Mouse (Mus musculus) bone marrow, adult 2 months (tissue): ENCODE data around the gene Kif22. TPM values are rescaled to one million over a fixed set of nuclear protein-coding genes. Genes with fewer than 3 reads are reported as not detected.

Source experiments
- H3K27ac ChIP-seq: fragments of 200-500 bp; 2 replicates; pipeline ENCODE4 v1.5.1; 2012; ENCODE audit warnings: low read depth, mild to moderate bottlenecking, control low read depth, inconsistent platforms, low read length; ENCODE audit not compliant: control insufficient read depth, poor library complexity, insufficient read depth
- H3K4me1 ChIP-seq: fragments of 200-500 bp; 2 replicates; pipeline ENCODE4 v1.6.1; 2011; ENCODE audit warnings: low read length; ENCODE audit not compliant: control insufficient read depth, insufficient read depth
- H3K4me3 ChIP-seq: fragments of 200-500 bp; replicated peaks from 2 replicates; pipeline ENCODE3; 2011; ENCODE audit warnings: mild to moderate bottlenecking, low read depth, low read length, control low read depth; ENCODE audit not compliant: control insufficient read depth
- CTCF ChIP-seq: fragments of 200-500 bp; IDR thresholded peaks from 2 replicates; pipeline ENCODE4 v1.5.1; 2011; ENCODE audit warnings: low read length, control low read depth; ENCODE audit not compliant: control insufficient read depth, insufficient read depth
- POLR2A ChIP-seq: fragments of 200-500 bp; IDR thresholded peaks from 2 replicates; pipeline ENCODE4 v1.6.1; 2011; ENCODE audit warnings: low read depth, mild to moderate bottlenecking, control low read depth, low read length, borderline replicate concordance; ENCODE audit not compliant: control insufficient read depth
- WGBS: fragments of 180-500 bp; shearing (Covaris S2); methylation state at CpG from one replicate; pipeline ENCODE4 v1.1.7; 2018; 5-methylcytosine and 5-hydroxymethylcytosine counted together
- polyA plus RNA-seq: library from polyadenylated mRNA; stranded (reverse); fragments of >200 nt; gene quantifications from 2 replicates; pipeline ENCODE4 v1.2.4, GENCODE M21; 2011; ENCODE audit warnings: low replicate concordance; ENCODE audit not compliant: missing spikeins, insufficient read depth, insufficient read length

Gene Kif22
- polyA plus RNA-seq, 1 experiment: 164 TPM

DNA sequence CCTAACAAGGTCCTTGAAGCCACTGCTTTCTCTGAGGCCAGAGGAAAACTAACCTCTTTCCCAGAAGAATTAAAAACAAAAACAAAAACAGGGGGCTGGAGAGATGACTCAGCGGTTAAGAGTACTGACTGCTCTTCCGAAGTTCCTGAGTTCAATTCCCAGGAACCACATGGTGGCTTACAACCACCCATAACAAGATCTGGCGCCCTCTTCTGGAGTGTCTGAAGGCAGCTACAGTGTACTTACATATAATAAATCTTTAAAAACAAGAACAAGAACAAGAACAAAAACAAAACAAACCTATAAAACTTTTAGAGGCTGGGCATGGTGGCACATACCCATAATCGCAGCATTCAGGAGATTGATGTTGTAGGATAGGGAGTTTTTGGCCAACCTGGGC, 45.8 kb downstream of the Kif22 start:
- no peak for TF ChIP-seq CTCF
- TF ChIP-seq POLR2A: no peak
- no peaks in the 10 kb centered on the region for H3K4me1 ChIP-seq
- H3K4me3 ChIP-seq: no peak overlapping the region
- no peak overlapping the region for H3K27ac ChIP-seq
- 78% methylated on average over 4 of the region's 4 CpGs for WGBS

DNA sequence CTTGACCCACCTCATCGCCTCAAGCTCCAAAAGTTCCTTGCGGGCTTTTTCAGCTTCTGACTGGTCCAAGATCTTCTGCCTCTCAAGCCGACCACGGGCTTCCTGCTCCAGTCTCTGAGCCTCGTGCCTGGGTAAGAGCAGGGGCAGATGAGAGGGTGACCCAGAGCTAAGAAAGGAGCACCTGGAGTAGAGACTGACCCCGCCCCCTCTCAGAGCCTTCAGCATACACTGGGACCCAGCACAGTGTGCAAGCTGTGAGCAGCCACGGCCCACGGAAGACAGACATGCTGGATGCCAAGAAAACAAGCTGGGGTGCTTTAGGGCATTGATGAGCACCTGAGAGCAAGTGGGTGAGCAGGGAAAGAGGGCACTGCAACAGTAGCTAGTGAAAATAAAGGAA, 53.5 kb downstream of the Kif22 start:
- Histone ChIP-seq H3K27ac (no peak overlapping the region), H3K4me1 (no peaks in the 10 kb centered on the region), H3K4me3 (no peak overlapping the region)
- 81% methylated on average over 8 of the region's 8 CpGs for WGBS
- TF ChIP-seq CTCF (no peak), POLR2A (no peak)

DNA sequence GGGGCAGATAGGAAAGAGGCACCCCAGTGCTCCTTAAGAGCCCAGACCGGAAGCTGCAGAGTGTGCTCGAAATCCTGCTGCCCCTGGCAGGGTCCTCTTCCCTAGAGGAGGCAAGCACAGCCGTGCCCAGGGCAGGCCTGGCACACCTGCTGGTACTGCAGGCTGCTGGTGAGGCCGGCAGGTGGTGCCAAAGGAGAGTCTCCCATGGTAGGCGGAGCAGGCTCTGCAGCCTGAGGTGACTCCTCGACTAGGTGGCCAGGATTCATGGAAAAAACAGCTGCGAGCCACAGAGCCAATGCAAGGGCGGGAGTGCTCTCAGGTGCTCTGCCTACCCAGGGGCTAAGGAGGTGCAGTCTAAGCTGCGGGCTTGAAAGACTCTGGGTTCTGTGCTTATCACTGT, 56.0 kb downstream of the Kif22 start:
- WGBS: 62% methylated on average over 9 of the region's 9 CpGs
- Histone ChIP-seq H3K4me1 (no peaks in the 10 kb centered on the region), H3K4me3 (no peak overlapping the region), H3K27ac (no peak overlapping the region)
- TF ChIP-seq POLR2A (no peak), CTCF (peak; percentile 41; the same call in 1 of the 2 replicates)

DNA sequence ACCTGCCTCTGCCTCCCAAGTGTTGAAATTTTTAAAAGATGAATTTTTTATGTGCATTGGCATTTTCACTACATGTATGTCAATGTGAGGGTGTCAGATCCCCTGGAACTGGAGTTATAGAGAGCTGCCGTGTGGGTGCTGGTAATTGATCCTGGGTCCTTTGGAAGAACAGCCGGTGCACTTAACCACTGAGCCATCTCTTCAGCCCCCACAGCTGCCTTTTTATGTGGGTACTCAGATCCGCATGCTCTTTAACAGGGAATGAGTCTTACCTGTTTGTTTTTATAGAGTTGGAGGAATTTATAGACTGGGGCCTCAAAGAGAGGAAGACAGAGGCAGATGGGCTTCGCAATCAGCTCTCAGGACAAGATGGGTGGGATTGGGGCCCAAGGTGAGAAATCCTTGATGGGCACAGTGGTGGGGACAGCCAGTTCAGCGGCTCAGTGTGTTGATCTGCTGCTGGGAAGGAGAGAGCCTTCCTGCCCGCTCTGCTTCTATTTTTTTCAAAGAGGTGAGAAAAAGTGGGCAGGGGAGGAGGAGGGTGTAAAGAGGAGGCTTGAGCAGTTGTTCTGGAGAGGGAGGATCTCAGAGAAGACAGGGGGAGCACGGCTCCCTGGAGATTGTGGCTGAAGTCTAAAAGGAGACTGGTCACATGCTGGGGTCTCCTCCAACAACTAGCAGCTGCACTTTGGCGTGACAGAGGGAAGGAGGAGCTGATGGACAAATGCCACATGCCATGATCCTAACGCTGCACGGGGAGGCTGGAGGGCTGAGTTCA, 57.4 kb downstream of the Kif22 start:
- WGBS: 82% methylated on average over 10 of the region's 10 CpGs
- Histone ChIP-seq H3K4me3 (no peak overlapping the region), H3K4me1 (no peaks in the 10 kb centered on the region; the same call in 1 of the 2 replicates), H3K27ac (no peak overlapping the region)
- TF ChIP-seq CTCF (no peak), POLR2A (no peak)

DNA sequence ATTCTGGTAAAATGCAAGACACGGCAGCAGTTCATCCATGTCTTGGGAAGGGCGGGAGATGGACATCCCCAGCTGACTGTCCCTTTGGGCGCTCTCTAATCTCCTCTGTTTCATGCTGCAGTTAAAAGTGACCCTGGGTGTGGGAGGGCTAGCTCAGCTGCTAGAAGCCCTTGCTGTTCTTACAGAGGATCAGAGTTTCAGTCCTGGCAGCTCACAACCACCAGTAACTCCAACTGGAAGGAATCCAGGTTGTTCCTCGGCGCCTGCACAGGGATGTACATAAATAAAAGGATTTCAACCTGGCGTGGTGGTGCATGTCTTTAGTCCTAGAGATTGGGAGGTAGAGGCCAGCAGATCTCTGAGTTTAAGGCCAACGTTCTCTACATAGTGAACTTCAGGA, 59.2 kb downstream of the Kif22 start:
- no peak overlapping the region for H3K27ac ChIP-seq
- no peaks in the 10 kb centered on the region; the same call in 1 of the 2 replicates for H3K4me1 ChIP-seq
- 86% methylated on average over 7 of the region's 7 CpGs for WGBS
- TF ChIP-seq CTCF (no peak), POLR2A (no peak)
- no peak overlapping the region for H3K4me3 ChIP-seq

DNA sequence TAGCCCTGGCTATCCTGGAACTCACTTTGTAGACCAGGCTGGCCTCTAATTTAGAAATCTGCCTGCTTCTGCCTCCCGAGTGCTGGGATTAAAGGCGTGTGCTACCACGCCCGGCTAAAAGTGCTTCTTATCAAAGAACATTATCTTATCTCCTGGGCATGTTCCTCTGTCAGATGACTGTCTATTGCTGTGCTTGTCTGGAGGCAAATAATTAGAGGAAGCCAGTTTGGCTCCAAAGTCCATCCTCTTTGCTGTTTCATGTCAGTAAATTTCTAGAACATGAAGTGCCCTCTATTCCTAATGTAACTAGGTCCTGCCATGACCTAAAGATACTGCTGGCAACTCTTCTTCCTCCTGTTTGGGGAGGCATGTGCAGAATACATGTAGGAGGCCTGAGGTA, 60.2 kb downstream of the Kif22 start:
- Histone ChIP-seq H3K4me1 (peaks cover under 1% of the 10 kb centered on the region; the same call in 1 of the 2 replicates), H3K27ac (no peak overlapping the region), H3K4me3 (no peak overlapping the region)
- no peak for TF ChIP-seq CTCF
- whole genome bisulfite sequencing: 56% methylated on average over 4 of the region's 4 CpGs

DNA sequence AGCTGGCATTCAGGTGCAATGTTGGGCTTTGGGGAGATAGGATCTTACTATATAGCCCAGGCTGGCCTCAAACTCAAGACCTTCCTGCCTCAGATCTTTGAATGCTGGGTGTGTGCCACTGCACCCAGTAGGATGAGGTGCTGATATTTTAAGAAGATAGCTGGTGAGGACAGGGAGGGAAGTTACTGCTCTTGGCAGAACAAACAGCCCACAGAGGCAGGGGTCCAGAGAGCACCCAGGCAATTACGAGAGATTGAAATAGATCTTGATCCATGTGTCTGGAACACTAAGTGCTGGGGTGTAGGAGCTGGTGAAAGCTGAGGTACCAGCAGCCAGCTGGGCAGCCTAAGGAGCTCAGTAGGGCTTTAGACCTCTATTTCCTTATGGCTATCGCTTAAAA, 60.7 kb downstream of the Kif22 start:
- Histone ChIP-seq H3K4me1 (peaks cover 2% of the 10 kb centered on the region; the same call in 1 of the 2 replicates), H3K4me3 (no peak overlapping the region), H3K27ac (no peak overlapping the region)
- TF ChIP-seq CTCF: no peak
- no peak for TF ChIP-seq POLR2A
- 80% methylated on average over 2 of the region's 2 CpGs for WGBS

DNA sequence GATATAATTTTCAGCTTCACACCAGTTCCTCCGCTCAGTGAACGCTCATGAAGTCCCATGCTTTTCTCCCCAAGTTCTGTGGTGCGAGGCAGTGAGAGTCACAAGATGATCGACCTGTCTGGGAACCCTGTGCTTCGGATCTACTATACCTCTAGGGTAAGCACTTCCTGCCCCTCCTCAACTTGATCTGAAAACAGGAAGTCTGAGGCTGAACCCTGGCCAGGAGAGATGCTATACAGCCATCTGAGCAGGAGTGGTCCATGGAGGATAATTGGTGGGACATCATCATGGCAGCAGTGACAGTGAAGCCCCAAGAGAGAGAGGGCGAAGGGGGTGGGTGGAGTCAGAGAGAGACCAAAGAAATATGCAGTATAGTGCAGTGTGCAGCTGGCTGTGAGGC, 63.4 kb downstream of the Kif22 start:
- TF ChIP-seq POLR2A: no peak
- no peak for TF ChIP-seq CTCF
- 64% methylated on average over 6 of the region's 6 CpGs for WGBS
- H3K4me3 ChIP-seq: no peak overlapping the region
- H3K4me1 ChIP-seq: peaks cover 2% of the 10 kb centered on the region; the same call in 1 of the 2 replicates
- no peak overlapping the region for H3K27ac ChIP-seq

Other genes starting within 250 kb of the Kif22 start
- 90.6 and 130 TPM in 2 replicates for gene Ppp4c, start 250.0 kb downstream of the Kif22 start, polyA plus RNA-seq
- 1.9 TPM in 1 of 2 replicates, not detected in the other for gene Fam57b, start 244.8 kb downstream of the Kif22 start, polyA plus RNA-seq
- gene 4930451I11Rik, start 210.8 kb downstream of the Kif22 start, polyA plus RNA-seq: not detected in 2 replicates
- gene Doc2a, start 195.1 kb downstream of the Kif22 start, polyA plus RNA-seq: not detected in 2 replicates
- gene Hirip3, start 180.5 kb downstream of the Kif22 start, polyA plus RNA-seq: 77.2 and 107 TPM in 2 replicates
- gene Ino80e, start 180.1 kb downstream of the Kif22 start, polyA plus RNA-seq: 38.1 and 59.7 TPM in 2 replicates
- gene Taok2, start 157.8 kb downstream of the Kif22 start, polyA plus RNA-seq: 113 and 149 TPM in 2 replicates
- gene Tmem219, start 119.6 kb downstream of the Kif22 start, polyA plus RNA-seq: 39.9 and 76.2 TPM in 2 replicates
- 4.0 and 17.3 TPM in 2 replicates for gene Kctd13, start 113.6 kb downstream of the Kif22 start, polyA plus RNA-seq
- not detected in 2 replicates for gene Asphd1, start 92.9 kb downstream of the Kif22 start, polyA plus RNA-seq
- 0.83 and 3.5 TPM in 2 replicates for gene Sez6l2, start 91.9 kb downstream of the Kif22 start, polyA plus RNA-seq
- 51.4 and 89.1 TPM in 2 replicates for gene Cdipt, start 66.6 kb downstream of the Kif22 start, polyA plus RNA-seq
- 2.3 and 2.4 TPM in 2 replicates for gene Cdiptos, start 66.4 kb downstream of the Kif22 start, polyA plus RNA-seq
- 6.3 and 15.1 TPM in 2 replicates for gene Mvp, start 27.9 kb downstream of the Kif22 start, polyA plus RNA-seq
- gene Pagr1b, start 26.0 kb downstream of the Kif22 start, polyA plus RNA-seq: not detected in 2 replicates
- 20.4 TPM in 1 of 2 replicates, not detected in the other for gene Pagr1a, start 25.1 kb downstream of the Kif22 start, polyA plus RNA-seq
- 11.2 and 52.5 TPM in 2 replicates for gene Gm42742, start 21.4 kb downstream of the Kif22 start, polyA plus RNA-seq
- gene Prrt2, start 21.3 kb downstream of the Kif22 start, polyA plus RNA-seq: 5.3 TPM in 1 of 2 replicates, not detected in the other
- 153 and 314 TPM in 2 replicates for gene Maz, start 15.4 kb downstream of the Kif22 start, polyA plus RNA-seq
- 3.1 TPM in 1 of 2 replicates, not detected in the other for gene Zg16, start 44.9 kb upstream of the Kif22 start, polyA plus RNA-seq
- 13.6 and 36.8 TPM in 2 replicates for gene AI467606, start 48.9 kb upstream of the Kif22 start, polyA plus RNA-seq
- 1.4 and 10.6 TPM in 2 replicates for gene Qprt, start 79.8 kb upstream of the Kif22 start, polyA plus RNA-seq
- gene Spn, start 95.4 kb upstream of the Kif22 start, polyA plus RNA-seq: 29.7 and 49.2 TPM in 2 replicates
- gene Cd2bp2, start 153.6 kb upstream of the Kif22 start, polyA plus RNA-seq: 46.6 and 64.1 TPM in 2 replicates
- gene Tbc1d10b, start 166.0 kb upstream of the Kif22 start, polyA plus RNA-seq: 53.6 and 84.9 TPM in 2 replicates
- gene Mylpf, start 166.4 kb upstream of the Kif22 start, polyA plus RNA-seq: 32.2 and 126 TPM in 2 replicates
- 2.6 and 6.6 TPM in 2 replicates for gene Zfp553, start 190.6 kb upstream of the Kif22 start, polyA plus RNA-seq
- 76.8 and 153 TPM in 2 replicates for gene Sept1, start 190.7 kb upstream of the Kif22 start, polyA plus RNA-seq
- gene Zfp771, start 201.8 kb upstream of the Kif22 start, polyA plus RNA-seq: 10.6 and 13.1 TPM in 2 replicates
- gene Dctpp1, start 218.2 kb upstream of the Kif22 start, polyA plus RNA-seq: 23.2 and 50.6 TPM in 2 replicates
- 28.4 and 64.7 TPM in 2 replicates for gene Sephs2, start 231.6 kb upstream of the Kif22 start, polyA plus RNA-seq